Mouse (Mus musculus) heart, embryonic 10.5 days (tissue): ENCODE data around the gene Polrmt. TPM values are rescaled to one million over a fixed set of nuclear protein-coding genes. Genes with fewer than 3 reads are reported as not detected.

Experiments
- polyA plus RNA-seq: library from polyadenylated mRNA; unstranded; fragments of >200 nt; fragmentation: Nextera tagmentation; extraction: Ambion mirVana; gene quantifications from 2 replicates; pipeline ENCODE4 v1.2.1, GENCODE M21; 2016

Gene Polrmt
- polyA plus RNA-seq, 1 experiment from 2014 or later: 39.8 TPM

Other genes with a start within 250 kb of the Polrmt start
- 16.8 and 24.1 TPM in 2 replicates for gene Plpp2, start 212.8 kb downstream of the Polrmt start, polyA plus RNA-seq
- 46.6 and 53.9 TPM in 2 replicates for gene Mier2, start 191.4 kb downstream of the Polrmt start, polyA plus RNA-seq
- not detected in 2 replicates for gene Theg, start 159.2 kb downstream of the Polrmt start, polyA plus RNA-seq
- gene C2cd4c, start 132.6 kb downstream of the Polrmt start, polyA plus RNA-seq: not detected in 2 replicates
- gene Shc2, start 108.7 kb downstream of the Polrmt start, polyA plus RNA-seq: 2.7 and 6.3 TPM in 2 replicates
- gene Odf3l2, start 100.8 kb downstream of the Polrmt start, polyA plus RNA-seq: not detected in 2 replicates
- 0.38 and 1.3 TPM in 2 replicates for gene Madcam1, start 82.0 kb downstream of the Polrmt start, polyA plus RNA-seq
- gene Tpgs1, start 77.2 kb downstream of the Polrmt start, polyA plus RNA-seq: 52.3 and 59.4 TPM in 2 replicates
- 188 and 215 TPM in 2 replicates for gene Cdc34, start 64.4 kb downstream of the Polrmt start, polyA plus RNA-seq
- 0.46 and 0.54 TPM in 2 replicates for gene Gzmm, start 57.6 kb downstream of the Polrmt start, polyA plus RNA-seq
- gene Bsg, start 42.1 kb downstream of the Polrmt start, polyA plus RNA-seq: 1,251 and 1,319 TPM in 2 replicates
- not detected in 2 replicates for gene Hcn2, start 29.9 kb downstream of the Polrmt start, polyA plus RNA-seq
- gene Fgf22, start 8.5 kb upstream of the Polrmt start, polyA plus RNA-seq: 0.11 and 0.16 TPM in 2 replicates
- gene Rnf126, start 20.4 kb upstream of the Polrmt start, polyA plus RNA-seq: 84.4 and 113 TPM in 2 replicates
- gene Fstl3, start 30.7 kb upstream of the Polrmt start, polyA plus RNA-seq: 7.9 and 8.0 TPM in 2 replicates
- not detected in 2 replicates for gene Prss57, start 44.4 kb upstream of the Polrmt start, polyA plus RNA-seq
- 80.7 and 83.1 TPM in 2 replicates for gene Palm, start 47.0 kb upstream of the Polrmt start, polyA plus RNA-seq
- gene Misp, start 74.4 kb upstream of the Polrmt start, polyA plus RNA-seq: 0.21 and 0.82 TPM in 2 replicates
- 174 and 264 TPM in 2 replicates for gene Ptbp1, start 107.8 kb upstream of the Polrmt start, polyA plus RNA-seq
- 2.4 and 7.8 TPM in 2 replicates for gene Prtn3, start 127.9 kb upstream of the Polrmt start, polyA plus RNA-seq
- 16.2 and 36.9 TPM in 2 replicates for gene Plppr3, start 128.1 kb upstream of the Polrmt start, polyA plus RNA-seq
- gene Elane, start 139.7 kb upstream of the Polrmt start, polyA plus RNA-seq: 0.14 and 0.15 TPM in 2 replicates
- gene Cfd, start 144.3 kb upstream of the Polrmt start, polyA plus RNA-seq: not detected in 2 replicates
- 51.9 and 54.4 TPM in 2 replicates for gene Med16, start 162.3 kb upstream of the Polrmt start, polyA plus RNA-seq
- 1.4 and 4.0 TPM in 2 replicates for gene Gm26602, start 164.3 kb upstream of the Polrmt start, polyA plus RNA-seq
- 0.31 and 0.33 TPM in 2 replicates for gene Kiss1r, start 170.4 kb upstream of the Polrmt start, polyA plus RNA-seq
- gene R3hdm4, start 174.6 kb upstream of the Polrmt start, polyA plus RNA-seq: 88.7 and 96.0 TPM in 2 replicates
- 12.5 and 16.4 TPM in 2 replicates for gene Arid3a, start 180.5 kb upstream of the Polrmt start, polyA plus RNA-seq
- 127 and 155 TPM in 2 replicates for gene Wdr18, start 213.6 kb upstream of the Polrmt start, polyA plus RNA-seq
- gene Grin3b, start 224.1 kb upstream of the Polrmt start, polyA plus RNA-seq: 0.30 and 0.34 TPM in 2 replicates
- gene Tmem259, start 237.7 kb upstream of the Polrmt start, polyA plus RNA-seq: 12.7 and 16.4 TPM in 2 replicates
- 408 and 456 TPM in 2 replicates for gene Cnn2, start 242.0 kb upstream of the Polrmt start, polyA plus RNA-seq
- 2.8 and 4.1 TPM in 2 replicates for gene Abca7, start 249.9 kb upstream of the Polrmt start, polyA plus RNA-seq